8 mouse cellular contexts compared by ENCODE assay signal in the genomic region with DNA sequence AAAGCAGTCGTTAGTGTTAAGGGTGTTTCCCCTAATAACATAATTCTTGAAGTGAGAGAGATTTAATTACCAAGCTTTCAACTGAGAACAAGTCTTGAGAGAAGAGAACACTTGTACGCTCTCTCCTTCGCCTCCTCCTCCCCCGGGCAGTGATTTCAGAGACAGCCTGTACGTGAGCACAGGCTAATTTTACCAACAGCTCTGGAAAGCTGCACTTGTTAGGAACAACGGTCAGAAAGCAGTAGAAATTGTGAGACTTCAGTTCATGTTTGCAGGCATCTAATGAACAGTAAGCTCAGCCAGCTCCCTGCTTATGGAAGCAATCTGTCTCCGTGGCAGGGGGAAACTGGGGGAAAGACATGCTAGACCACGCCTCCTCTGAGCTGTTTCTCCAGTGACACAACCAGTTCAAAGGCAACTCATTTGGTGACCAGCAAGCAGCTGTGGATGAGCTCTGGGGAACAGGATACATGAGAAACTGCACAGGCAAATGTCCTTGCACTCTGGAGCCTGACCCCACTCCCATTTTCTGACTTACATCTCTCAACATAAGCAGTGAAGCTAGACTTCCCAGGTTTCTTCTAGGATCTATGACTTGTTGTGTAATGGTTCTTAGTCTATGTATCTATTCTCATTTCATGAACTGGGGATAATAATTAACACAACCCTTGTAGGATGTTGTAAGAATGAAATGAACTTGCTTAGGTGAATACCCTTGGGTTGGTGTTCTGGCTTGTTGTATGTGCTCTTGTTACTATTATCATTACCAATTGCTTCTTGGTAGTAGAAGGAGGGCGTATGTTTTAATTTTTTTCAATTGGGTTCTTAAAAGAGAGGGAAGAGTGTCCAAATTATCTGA.
DNase-seq lines count a peak whose midpoint lies in the region; ATAC-seq and TF ChIP-seq lines count a peak whose summit lies in the region.

No protein-coding gene starts in this region.

- no peaks in the 10 kb centered on the region for H3K9me3 ChIP-seq in hindbrain, embryonic 15.5 days
- H3K9me3 ChIP-seq in hindbrain, embryonic 10.5 days: no peaks in the 10 kb centered on the region
- no peaks in the 10 kb centered on the region for H3K9me3 ChIP-seq in kidney, embryonic 14.5 days (ENCODE audit: control insufficient read depth, low read length)
- no peaks in the 10 kb centered on the region for H3K9me3 ChIP-seq in lung, postnatal 0 days (ENCODE audit: low read length)
- H3K9me3 ChIP-seq in hindbrain, embryonic 16.5 days (ENCODE audit: control insufficient read depth, low read length): no peaks in the 10 kb centered on the region

- no peak for DNase-seq in hindbrain, embryonic 10.5 days (ENCODE audit: low spot score)
- DNase-seq in embryo, embryonic 10.5 days (ENCODE audit: low spot score): peak; percentile 45
- peak; percentile 77 for DNase-seq in lung, postnatal 0 days (ENCODE audit: low spot score)
- no peak for DNase-seq in cerebellum, postnatal 4 days (ENCODE audit: low spot score in 2 of 2)

- no peak for ATAC-seq in hindbrain, embryonic 15.5 days (ENCODE audit: low FRiP score, low read depth)
- ATAC-seq in kidney, embryonic 14.5 days (ENCODE audit: low FRiP score, low TSS enrichment): peak; percentile 71
- ATAC-seq in lung, postnatal 0 days: peak; percentile 65
- ATAC-seq in monocyte, adult 5-6 weeks (replicated peaks; ENCODE audit: insufficient number of reproducible peaks, low FRiP score, low TSS enrichment, poor library complexity, severe bottlenecking): no peak
- no peak for ATAC-seq in hindbrain, embryonic 16.5 days

- peaks cover 16% of the 10 kb centered on the region for H3K4me1 ChIP-seq in hindbrain, embryonic 15.5 days (replicated peaks)
- H3K4me1 ChIP-seq in hindbrain, embryonic 10.5 days (replicated peaks): peaks cover 24% of the 10 kb centered on the region
- H3K4me1 ChIP-seq in kidney, embryonic 14.5 days (ENCODE audit: control insufficient read depth, insufficient read depth, low read length): peaks cover 10% of the 10 kb centered on the region; the same call in 1 of the 2 replicates
- H3K4me1 ChIP-seq in lung, postnatal 0 days (ENCODE audit: insufficient read depth, low read depth, low read length): no peaks in the 10 kb centered on the region
- H3K4me1 ChIP-seq in hindbrain, embryonic 16.5 days (ENCODE audit: control insufficient read depth, insufficient read depth, low read depth, low read length): peaks cover 14% of the 10 kb centered on the region

- H3K9ac ChIP-seq in hindbrain, embryonic 15.5 days: no peak overlapping the region
- no peak overlapping the region for H3K9ac ChIP-seq in kidney, embryonic 14.5 days (ENCODE audit: low read depth, low read length)
- H3K9ac ChIP-seq in lung, postnatal 0 days (replicated peaks; ENCODE audit: low read depth): no peak overlapping the region
- H3K9ac ChIP-seq in hindbrain, embryonic 16.5 days (ENCODE audit: low read depth, low read length): no peak overlapping the region

- WGBS in hindbrain, embryonic 15.5 days: 60% methylated on average over 9 of the region's 9 CpGs
- WGBS in hindbrain, embryonic 10.5 days: 68% methylated on average over 9 of the region's 9 CpGs
- 23% methylated on average over 9 of the region's 9 CpGs for WGBS in kidney, embryonic 14.5 days
- 37% methylated on average over 9 of the region's 9 CpGs for WGBS in lung, postnatal 0 days
- 60% methylated on average over 9 of the region's 9 CpGs for WGBS in hindbrain, embryonic 16.5 days

- no peaks in the 10 kb centered on the region for H3K27me3 ChIP-seq in hindbrain, embryonic 15.5 days
- peaks cover 44% of the 10 kb centered on the region for H3K27me3 ChIP-seq in hindbrain, embryonic 10.5 days (ENCODE audit: insufficient read depth, poor library complexity, severe bottlenecking)
- H3K27me3 ChIP-seq in kidney, embryonic 14.5 days (ENCODE audit: control insufficient read depth, insufficient read depth, low read length): no peaks in the 10 kb centered on the region
- no peaks in the 10 kb centered on the region for H3K27me3 ChIP-seq in lung, postnatal 0 days (replicated peaks; ENCODE audit: insufficient read depth, low read length)
- no peaks in the 10 kb centered on the region for H3K27me3 ChIP-seq in hindbrain, embryonic 16.5 days (replicated peaks; ENCODE audit: control insufficient read depth, insufficient read depth, low read length)

- no peak overlapping the region for H3K4me2 ChIP-seq in hindbrain, embryonic 15.5 days
- H3K4me2 ChIP-seq in kidney, embryonic 14.5 days (replicated peaks; ENCODE audit: low read depth, low read length): no peak overlapping the region
- no peak overlapping the region; the same call in 1 of the 2 replicates for H3K4me2 ChIP-seq in lung, postnatal 0 days (replicated peaks; ENCODE audit: low read depth, low read length)
- H3K4me2 ChIP-seq in hindbrain, embryonic 16.5 days (ENCODE audit: low read length): no peak overlapping the region

- TF ChIP-seq CTCF in lung, postnatal 0 days (IDR thresholded peaks at IDR 0.05): no peak

- H3K27ac ChIP-seq in hindbrain, embryonic 15.5 days (replicated peaks): 0 out of 2 replicates have a peak overlapping the region, but pooled peaks have one; percentile 25
- no peak overlapping the region for H3K27ac ChIP-seq in hindbrain, embryonic 10.5 days
- H3K27ac ChIP-seq in kidney, embryonic 14.5 days (ENCODE audit: low read depth, low read length): peak overlapping the region; percentile 3; the same call in 1 of the 2 replicates
- H3K27ac ChIP-seq in lung, postnatal 0 days (ENCODE audit: low read length): peak overlapping the region; percentile 32; the same call in 1 of the 2 replicates
- H3K27ac ChIP-seq in hindbrain, embryonic 16.5 days (ENCODE audit: low read depth, low read length): no peak overlapping the region

- no peak overlapping the region for H3K4me3 ChIP-seq in hindbrain, embryonic 15.5 days
- no peak overlapping the region for H3K4me3 ChIP-seq in hindbrain, embryonic 10.5 days
- H3K4me3 ChIP-seq in kidney, embryonic 14.5 days (ENCODE audit: low read length): no peak overlapping the region
- no peak overlapping the region for H3K4me3 ChIP-seq in lung, postnatal 0 days (ENCODE audit: low read depth, low read length)
- H3K4me3 ChIP-seq in hindbrain, embryonic 16.5 days (ENCODE audit: low read length): no peak overlapping the region

- no peaks in the 10 kb centered on the region for H3K36me3 ChIP-seq in hindbrain, embryonic 15.5 days
- no peaks in the 10 kb centered on the region for H3K36me3 ChIP-seq in hindbrain, embryonic 10.5 days
- no peaks in the 10 kb centered on the region for H3K36me3 ChIP-seq in kidney, embryonic 14.5 days (ENCODE audit: control insufficient read depth, insufficient read depth, low read length)
- H3K36me3 ChIP-seq in lung, postnatal 0 days (ENCODE audit: insufficient read depth, low read length): no peaks in the 10 kb centered on the region
- H3K36me3 ChIP-seq in hindbrain, embryonic 16.5 days (ENCODE audit: control insufficient read depth, insufficient read depth, low read length): no peaks in the 10 kb centered on the region

- TF ChIP-seq EP300 in lung, postnatal 0 days (IDR thresholded peaks at IDR 0.05): no peak

Comparison
In these comparisons a context has a peak if more than half of its experiments do, and no peak if none do; other contexts are left out.
1. H3K27ac ChIP-seq: peak in hindbrain, embryonic 15.5 days (single experiment), kidney, embryonic 14.5 days (single experiment) and lung, postnatal 0 days (single experiment); none in hindbrain, embryonic 10.5 days (single experiment) and hindbrain, embryonic 16.5 days (single experiment).
2. ATAC-seq: peak in kidney, embryonic 14.5 days (single experiment) and lung, postnatal 0 days (single experiment); none in hindbrain, embryonic 15.5 days (single experiment), monocyte, adult 5-6 weeks (single experiment) and hindbrain, embryonic 16.5 days (single experiment).
3. DNase-seq: peak in embryo, embryonic 10.5 days (single experiment) and lung, postnatal 0 days (single experiment); none in hindbrain, embryonic 10.5 days (single experiment) and cerebellum, postnatal 4 days (0 of 2).